ENCODE assay signal across 19 mouse cellular contexts in the genomic region with DNA sequence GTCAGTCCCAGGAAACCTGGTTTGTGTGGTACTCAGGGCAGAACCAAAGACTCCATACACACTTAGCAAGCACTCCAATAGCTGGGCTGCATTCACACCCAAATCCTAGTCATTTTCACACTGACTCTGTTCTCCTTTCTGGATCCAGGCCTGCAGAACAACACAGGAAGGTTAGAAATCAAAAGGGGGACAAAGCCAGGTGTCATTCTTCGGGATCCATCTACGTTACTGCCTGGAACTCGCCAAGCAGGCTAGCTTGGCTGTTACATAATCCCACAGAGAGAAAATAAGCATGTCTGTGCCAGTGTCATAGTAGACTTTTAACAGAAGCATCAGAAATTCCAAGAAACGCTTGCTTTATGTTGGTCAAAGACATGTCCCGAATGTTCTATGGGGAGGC.
DNase-seq lines count a peak whose midpoint lies in the region; TF ChIP-seq lines count a peak whose summit lies in the region.
"Had no signal": no experiment of that assay in that cellular context is flagged by ENCODE, and none has a peak within 500 bp of the region (broad histone marks: within the 10 kb centered on the region; RNA-seq: fewer than 3 reads in every experiment).

No protein-coding gene starts in this region.

- DNase-seq in cerebellum, adult 18-20 months: peak; percentile 27 to 36
- DNase-seq in cerebellum, adult 11 months: no peak
- peak; percentile 53 for DNase-seq in cerebellum, adult 9-10 months
- DNase-seq in cerebellum, postnatal 10 days: no peak
- DNase-seq in layer of hippocampus, adult 2 months (ENCODE audit: low spot score in 2 of 2): no peak
- no peak for DNase-seq in layer of hippocampus, postnatal 36 days
- peak; percentile 46 for DNase-seq in brain, adult 2 months (ENCODE audit: low read depth, low spot score)
- DNase-seq: adrenal gland, adult 8-10 months; adrenal gland, postnatal 14 days; adrenal gland, postnatal 36 days; B cell, adult 2 months; cerebellum, postnatal 14 days; embryo, embryonic 11 days; forebrain, postnatal 0 days had no signal

- no peak for TF ChIP-seq CTCF in layer of hippocampus, adult 2 months (conservative IDR thresholded peaks at IDR 0.05)

- H3K4me3 ChIP-seq in layer of hippocampus, adult 2 months: no peak overlapping the region
- H3K4me3 ChIP-seq: embryonic facial prominence, embryonic 13.5 days; embryonic facial prominence, embryonic 15.5 days; erythroblast, embryonic 14.5 days; forebrain, embryonic 10.5 days; forebrain, embryonic 12.5 days had no signal

- peak overlapping the region; percentile 8 for H3K27ac ChIP-seq in layer of hippocampus, adult 2 months
- H3K27ac ChIP-seq: embryonic facial prominence, embryonic 13.5 days; embryonic facial prominence, embryonic 15.5 days; forebrain, embryonic 10.5 days; forebrain, embryonic 12.5 days had no signal

Comparison
In these comparisons a context has a peak if more than half of its experiments do, and no peak if none do; other contexts are left out.
1. DNase-seq: peak in cerebellum, adult 18-20 months (2 of 2), cerebellum, adult 9-10 months (single experiment) and brain, adult 2 months (single experiment); none in cerebellum, adult 11 months (single experiment), cerebellum, postnatal 10 days (0 of 2), layer of hippocampus, adult 2 months (0 of 2) and layer of hippocampus, postnatal 36 days (0 of 2).